Mouse (Mus musculus) forebrain, embryonic 11.5 days (tissue): ENCODE measurements around the gene Unc5cl. TPM values are rescaled to one million over a fixed set of nuclear protein-coding genes. Genes with fewer than 3 reads are reported as not detected.
A peak's percentile ranks its signal among the peaks of the same experiment; 100 is the strongest.

ENCODE experiments used
- ATAC-seq: fragments of 200-750 bp; cut with Nextera tagmentation; replicated peaks from 2 replicates; pipeline ENCODE4 v1.8.0; 2017; ENCODE audit warnings: moderate TSS enrichment; ENCODE audit not compliant: low FRiP score
- DNase-seq: peaks from one replicate; pipeline ENCODE4 v3.0.0-alpha.2; 2017; ENCODE audit warnings: low spot score
- H3K27ac ChIP-seq: fragments of 300-500 bp; sonication (generic); 2 replicates; pipeline ENCODE4 v1.5.1; 2014; ENCODE audit warnings: low read depth, low read length
- H3K27me3 ChIP-seq: fragments of 300-500 bp; sonication (generic); 2 replicates; pipeline ENCODE4 v1.6.1; 2014; ENCODE audit warnings: mild to moderate bottlenecking, low read length, mixed read lengths; ENCODE audit not compliant: control insufficient read depth, insufficient read depth
- H3K36me3 ChIP-seq: fragments of 300-500 bp; sonication (generic); 2 replicates; pipeline ENCODE4 v1.6.1; 2014; ENCODE audit warnings: mild to moderate bottlenecking, low read length, moderate library complexity, mixed read lengths; ENCODE audit not compliant: control insufficient read depth, insufficient read depth
- H3K4me1 ChIP-seq: fragments of 300-500 bp; sonication (generic); replicated peaks from 2 replicates; pipeline ENCODE4 v1.6.1; 2014; ENCODE audit warnings: low read length, mixed read lengths; ENCODE audit not compliant: control insufficient read depth, insufficient read depth
- H3K4me2 ChIP-seq: fragments of 300-500 bp; sonication (generic); 2 replicates; pipeline ENCODE4 v1.6.1; 2014; ENCODE audit warnings: low read depth, mild to moderate bottlenecking, low read length, moderate library complexity, mixed read lengths; ENCODE audit not compliant: severe bottlenecking
- H3K4me3 ChIP-seq: fragments of 300-500 bp; sonication (generic); 2 replicates; pipeline ENCODE4 v1.5.1; 2014; ENCODE audit warnings: low read depth, low read length
- H3K9ac ChIP-seq: fragments of 300-500 bp; sonication (generic); 2 replicates; pipeline ENCODE4 v1.6.1; 2014; ENCODE audit warnings: low read length
- H3K9me3 ChIP-seq: fragments of 300-500 bp; sonication (generic); 2 replicates; pipeline ENCODE4 v1.6.1; 2016; ENCODE audit warnings: low read length, mixed read lengths; ENCODE audit not compliant: control insufficient read depth
- WGBS: fragments of 180-500 bp; shearing (Covaris S2); extraction: QIAGEN DNeasy Blood & Tissue Kit; methylation state at CpG from one replicate; pipeline ENCODE4 v1.1.7; 2014; 5-methylcytosine and 5-hydroxymethylcytosine counted together
- polyA plus RNA-seq: library from polyadenylated mRNA; unstranded; fragments of >200 nt; fragmentation: Nextera tagmentation; extraction: Ambion mirVana; gene quantifications from 2 replicates; pipeline ENCODE4 v1.2.1, GENCODE M21; 2014

Unc5cl gene
- polyA plus RNA-seq, 1 experiment from 2014 or later: 0.17 TPM

DNA sequence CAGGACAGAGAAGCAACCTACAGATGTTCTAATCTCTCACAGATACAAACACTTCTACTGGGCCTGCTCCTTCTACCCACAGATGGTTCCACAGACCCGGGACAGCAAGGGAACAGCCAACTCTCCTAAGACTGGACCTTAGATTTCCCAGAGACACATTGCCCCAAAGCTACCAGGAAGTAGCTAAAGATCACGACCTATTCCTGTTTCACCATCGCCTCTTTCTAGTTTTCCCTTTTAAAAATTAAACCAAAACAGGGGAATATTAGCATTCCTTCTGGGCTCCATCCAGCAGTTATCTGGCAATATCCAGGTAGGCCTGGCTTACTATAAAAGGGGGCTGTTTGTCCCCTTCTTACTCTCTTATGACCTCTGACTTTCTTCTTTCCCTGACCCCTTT lies 43.3 kb downstream of the Unc5cl start:
- no peak for DNase-seq
- WGBS: 86% methylated on average over 3 of the region's 3 CpGs
- Histone ChIP-seq H3K27ac (no peak overlapping the region), H3K9ac (no peak overlapping the region), H3K4me3 (no peak overlapping the region), H3K4me1 (no peaks in the 10 kb centered on the region), H3K36me3 (no peaks in the 10 kb centered on the region), H3K27me3 (no peaks in the 10 kb centered on the region), H3K9me3 (no peaks in the 10 kb centered on the region), H3K4me2 (no peak overlapping the region)
- ATAC-seq: no peak

DNA sequence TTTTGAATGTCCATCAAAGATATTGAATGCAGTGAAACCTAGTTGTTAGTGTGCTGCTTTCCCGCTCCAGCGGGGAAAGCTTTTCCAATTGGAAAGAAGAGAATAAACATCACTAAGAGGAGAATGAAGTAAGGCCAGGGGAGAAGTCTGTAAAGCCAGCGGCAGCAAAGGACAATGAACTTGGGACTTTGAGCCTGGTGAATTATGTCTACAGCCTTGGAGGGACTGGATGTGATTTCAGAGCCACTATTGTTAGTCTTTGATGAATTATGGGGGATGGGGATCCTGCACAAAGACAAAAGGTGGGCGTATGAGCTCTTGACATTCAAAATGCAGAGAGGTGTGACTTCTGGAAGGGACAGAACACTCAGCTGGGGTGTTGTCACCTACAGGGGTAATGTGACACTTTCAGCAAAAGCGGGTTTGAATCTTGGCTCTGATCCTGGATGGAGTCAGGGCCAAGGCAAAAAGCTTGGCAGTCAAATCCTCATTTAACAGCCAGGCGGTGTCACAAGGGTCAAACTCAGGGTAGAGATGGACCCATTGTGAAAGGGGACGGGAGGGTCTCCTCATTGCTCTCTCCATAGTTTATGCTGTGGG lies 46.2 kb downstream of the Unc5cl start:
- WGBS: 85% methylated on average over 7 of the region's 7 CpGs
- no peak for ATAC-seq
- DNase-seq: no peak
- no peak overlapping the region for H3K27ac ChIP-seq
- no peaks in the 10 kb centered on the region for H3K9me3 ChIP-seq
- H3K27me3 ChIP-seq: no peaks in the 10 kb centered on the region
- no peak overlapping the region for H3K9ac ChIP-seq
- no peaks in the 10 kb centered on the region for H3K36me3 ChIP-seq
- H3K4me2 ChIP-seq: no peak overlapping the region
- H3K4me3 ChIP-seq: no peak overlapping the region
- peaks cover 7% of the 10 kb centered on the region for H3K4me1 ChIP-seq

DNA sequence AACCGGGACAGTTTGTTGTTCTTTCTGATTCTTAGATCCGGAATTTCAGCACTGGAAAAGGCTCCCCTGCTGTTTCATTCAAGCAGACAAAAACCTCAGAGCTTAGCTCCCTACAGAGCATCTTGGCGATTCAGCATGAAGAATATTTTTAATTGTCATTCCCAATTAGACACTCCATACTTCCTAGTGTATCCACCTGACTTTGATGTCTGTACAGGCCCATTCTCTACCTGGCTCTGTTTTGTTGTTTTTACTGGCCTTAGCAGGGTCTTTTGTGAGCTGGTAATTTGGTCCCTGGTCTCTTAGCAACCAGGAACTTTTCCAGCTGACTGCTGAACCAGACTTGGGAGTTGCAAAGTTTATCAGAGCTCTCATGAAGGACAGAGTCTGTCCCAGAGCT lies 50.3 kb downstream of the Unc5cl start:
- no peak overlapping the region for H3K4me2 ChIP-seq
- no peaks in the 10 kb centered on the region for H3K9me3 ChIP-seq
- DNase-seq (no peak), ATAC-seq (peak; percentile 58)
- H3K27me3 ChIP-seq: no peaks in the 10 kb centered on the region
- WGBS: 2% methylated on average over 3 of the region's 3 CpGs
- H3K9ac ChIP-seq: no peak overlapping the region
- H3K4me3 ChIP-seq: no peak overlapping the region
- H3K27ac ChIP-seq: no peak overlapping the region
- peaks cover 7% of the 10 kb centered on the region for H3K4me1 ChIP-seq
- H3K36me3 ChIP-seq: no peaks in the 10 kb centered on the region

- Histone ChIP-seq H3K27ac (no peak overlapping the region), H3K4me3 (no peak overlapping the region), H3K27me3 (no peaks in the 10 kb centered on the region), H3K4me1 (peaks cover 7% of the 10 kb centered on the region), H3K9ac (no peak overlapping the region), H3K36me3 (no peaks in the 10 kb centered on the region), H3K9me3 (no peaks in the 10 kb centered on the region), H3K4me2 (no peak overlapping the region)
- peak; percentile 9 for DNase-seq
- no peak for ATAC-seq
- WGBS: 43% methylated on average over 4 of the region's 4 CpGs
These were observed 52.3 kb downstream of the Unc5cl start for GRCm38 (mm10) chr17:48506986-48507385.

DNA sequence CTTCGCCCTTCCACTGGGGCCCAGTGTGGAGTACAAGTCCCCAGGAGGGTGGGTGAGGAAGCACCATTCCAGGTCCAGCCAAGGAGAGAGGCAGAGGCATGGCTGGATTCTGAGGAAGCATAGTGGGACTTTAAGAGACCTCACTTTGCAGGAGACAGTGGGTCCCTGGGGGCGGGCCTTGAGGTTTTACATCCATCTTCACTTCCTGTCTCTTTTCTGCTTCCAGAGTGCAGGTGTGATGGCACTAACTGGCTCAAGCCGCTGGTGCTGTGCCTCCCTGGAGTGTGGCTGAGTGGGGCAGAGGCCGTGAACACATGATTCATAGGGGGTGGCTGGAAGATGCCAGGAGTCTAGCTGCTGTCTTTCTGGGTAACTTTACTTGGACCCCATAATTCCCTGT lies 54.9 kb downstream of the Unc5cl start:
- H3K27me3 ChIP-seq: no peaks in the 10 kb centered on the region
- no peak overlapping the region for H3K27ac ChIP-seq
- no peak overlapping the region for H3K4me3 ChIP-seq
- 87% methylated on average over 4 of the region's 4 CpGs for WGBS
- DNase-seq: peak; percentile 32
- no peak overlapping the region for H3K9ac ChIP-seq
- no peak for ATAC-seq
- H3K4me2 ChIP-seq: no peak overlapping the region
- peaks cover 10% of the 10 kb centered on the region for H3K4me1 ChIP-seq
- no peaks in the 10 kb centered on the region for H3K9me3 ChIP-seq
- H3K36me3 ChIP-seq: no peaks in the 10 kb centered on the region

DNA sequence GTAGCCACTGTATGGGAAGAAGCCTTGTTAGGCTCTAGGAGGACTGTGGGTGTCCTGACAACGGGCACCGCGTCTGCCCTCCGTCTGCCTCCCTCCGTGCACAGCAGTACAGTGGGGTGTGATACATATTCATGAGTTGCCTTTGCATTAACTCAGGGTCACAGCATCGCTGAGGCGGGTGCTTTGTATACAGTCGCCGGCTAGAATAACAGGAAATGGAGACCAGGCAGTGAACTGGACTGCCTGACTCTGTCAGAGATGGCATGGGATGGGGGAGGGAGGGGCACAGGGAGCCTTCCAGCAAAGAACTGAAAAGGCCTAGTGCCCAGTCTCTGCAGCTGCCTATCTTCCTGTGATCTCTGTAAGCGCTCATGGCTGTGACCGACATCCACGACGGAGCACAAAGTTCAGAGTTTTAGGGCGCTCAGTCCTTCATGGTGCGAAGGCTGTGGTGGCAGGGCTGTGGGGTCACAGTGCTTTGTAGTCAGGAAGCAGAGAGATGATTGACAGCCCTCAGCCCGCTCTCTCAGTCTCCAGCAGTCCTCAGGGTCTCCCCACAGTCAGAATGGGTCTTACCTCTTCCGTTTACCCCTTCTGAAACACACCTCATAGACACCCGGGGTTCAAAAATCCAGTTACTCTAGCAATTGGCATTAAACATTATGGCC lies 58.0 kb downstream of the Unc5cl start:
- H3K36me3 ChIP-seq: no peaks in the 10 kb centered on the region
- 0 out of 2 replicates have a peak overlapping the region, but pooled peaks have one; percentile 15 for H3K4me2 ChIP-seq
- 35% methylated on average over 18 of the region's 18 CpGs for WGBS
- ATAC-seq (peak; percentile 94), DNase-seq (peak; percentile 57)
- H3K4me3 ChIP-seq: no peak overlapping the region
- H3K9me3 ChIP-seq: no peaks in the 10 kb centered on the region
- H3K9ac ChIP-seq: no peak overlapping the region
- H3K27me3 ChIP-seq: no peaks in the 10 kb centered on the region
- H3K27ac ChIP-seq: no peak overlapping the region
- peaks cover 3% of the 10 kb centered on the region; the same call in 1 of the 2 replicates for H3K4me1 ChIP-seq

DNA sequence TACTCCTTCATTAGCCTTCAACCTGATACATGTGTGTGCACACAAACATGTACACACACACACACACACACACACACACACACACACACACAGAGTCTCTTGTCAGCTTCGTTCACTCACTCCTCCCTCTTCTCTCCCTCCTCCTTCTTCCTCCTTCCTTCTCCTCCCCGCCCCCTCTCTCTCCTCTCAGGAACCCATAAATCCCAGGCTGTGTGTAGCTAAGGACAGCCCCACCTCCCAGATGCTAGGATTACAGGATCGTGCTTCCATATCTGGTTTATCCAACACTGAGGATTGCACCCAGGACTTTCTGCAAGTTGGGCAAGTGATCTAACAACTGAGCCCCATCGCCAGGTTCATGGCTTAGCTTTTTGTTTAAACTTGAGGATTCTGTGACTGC lies 59.9 kb downstream of the Unc5cl start:
- Histone ChIP-seq H3K9me3 (no peaks in the 10 kb centered on the region), H3K27ac (no peak overlapping the region), H3K36me3 (no peaks in the 10 kb centered on the region), H3K9ac (no peak overlapping the region), H3K4me2 (no peak overlapping the region), H3K4me3 (no peak overlapping the region), H3K4me1 (peaks cover 3% of the 10 kb centered on the region; the same call in 1 of the 2 replicates), H3K27me3 (no peaks in the 10 kb centered on the region)
- ATAC-seq: no peak
- 70% methylated on average over 4 of the region's 4 CpGs for WGBS
- DNase-seq: peak; percentile 39

DNA sequence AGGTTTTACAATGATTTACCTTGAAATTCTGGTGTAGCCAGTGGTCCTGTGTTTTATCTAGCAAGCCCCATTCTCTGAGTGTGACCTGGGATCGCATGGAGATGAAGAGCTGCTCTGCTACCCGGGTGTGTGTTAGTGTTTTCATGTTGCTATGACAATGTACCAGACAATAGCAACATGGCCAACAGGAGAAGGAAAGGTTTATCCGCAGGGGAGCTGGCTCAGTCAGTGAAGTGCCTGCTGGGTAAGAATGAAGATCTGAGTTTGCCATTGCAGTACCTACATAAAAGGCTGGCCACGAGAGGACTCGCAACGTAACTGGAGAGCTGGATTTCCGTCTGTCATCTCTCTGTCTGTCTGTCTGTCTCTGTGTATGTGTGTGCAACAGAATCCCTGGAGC lies 64.3 kb downstream of the Unc5cl start:
- DNase-seq (peak; percentile 39), ATAC-seq (no peak)
- H3K36me3 ChIP-seq: no peaks in the 10 kb centered on the region
- no peaks in the 10 kb centered on the region for H3K9me3 ChIP-seq
- 81% methylated on average over 7 of the region's 7 CpGs for WGBS
- H3K4me3 ChIP-seq: no peak overlapping the region
- no peak overlapping the region for H3K4me2 ChIP-seq
- no peaks in the 10 kb centered on the region for H3K27me3 ChIP-seq
- H3K9ac ChIP-seq: no peak overlapping the region
- H3K27ac ChIP-seq: no peak overlapping the region
- H3K4me1 ChIP-seq: no peaks in the 10 kb centered on the region

- no peaks in the 10 kb centered on the region for H3K4me1 ChIP-seq
- 97% methylated on average over 3 of the region's 3 CpGs for WGBS
- H3K9me3 ChIP-seq: no peaks in the 10 kb centered on the region
- no peaks in the 10 kb centered on the region for H3K36me3 ChIP-seq
- H3K9ac ChIP-seq: no peak overlapping the region
- no peak for ATAC-seq
- no peak overlapping the region for H3K27ac ChIP-seq
- DNase-seq: peak; percentile 23
- H3K4me3 ChIP-seq: no peak overlapping the region
- H3K27me3 ChIP-seq: no peaks in the 10 kb centered on the region
- no peak overlapping the region for H3K4me2 ChIP-seq
These were observed 65.7 kb downstream of the Unc5cl start for GRCm38 (mm10) chr17:48520352-48520751.
